Mouse (Mus musculus) heart, adult 2 months (tissue): Measurements from ENCODE around the gene Ehhadh. TPM values are rescaled to one million over a fixed set of nuclear protein-coding genes. Genes with fewer than 3 reads are reported as not detected.

Experiments
- DNase-seq, 2 experiments: peaks; one replicate each; pipeline ENCODE4 v3.0.0; 2021
- H3K27ac ChIP-seq: fragments of 200-600 bp; 2 replicates; pipeline ENCODE4 v1.8.1; 2022
- H3K27me3 ChIP-seq: fragments of 200-500 bp; 2 replicates; pipeline ENCODE4 v1.6.1; 2012; ENCODE audit warnings: mild to moderate bottlenecking, low read length, inconsistent platforms, mixed read lengths; ENCODE audit not compliant: control insufficient read depth, insufficient read depth
- H3K36me3 ChIP-seq: fragments of 200-500 bp; 2 replicates; pipeline ENCODE4 v1.6.1; 2012; ENCODE audit warnings: low read length, inconsistent platforms; ENCODE audit not compliant: control insufficient read depth, insufficient read depth
- H3K4me1 ChIP-seq: fragments of 200-500 bp; 2 replicates; pipeline ENCODE4 v1.6.1; 2011; ENCODE audit warnings: low read length; ENCODE audit not compliant: control insufficient read depth, insufficient read depth
- H3K4me3 ChIP-seq: fragments of 200-600 bp; 2 replicates; pipeline ENCODE4 v1.8.1; 2022
- H3K79me2 ChIP-seq: fragments of 200-500 bp; replicated peaks from 2 replicates; pipeline ENCODE4 v1.6.1; 2012; ENCODE audit warnings: mild to moderate bottlenecking, inconsistent platforms, low read length, moderate library complexity, mixed read lengths; ENCODE audit not compliant: control insufficient read depth, insufficient read depth
- H3K9ac ChIP-seq: fragments of 200-500 bp; 2 replicates; pipeline ENCODE4 v1.6.1; 2012; ENCODE audit warnings: low read depth, mild to moderate bottlenecking, control low read depth, inconsistent platforms, low read length, mixed read lengths
- CTCF ChIP-seq: fragments of 200-600 bp; IDR thresholded peaks from 2 replicates; pipeline ENCODE4 v1.8.1; 2022; ENCODE audit warnings: antibody characterized with exemption, mild to moderate bottlenecking, moderate library complexity
- EP300 ChIP-seq: fragments of 200-500 bp; IDR thresholded peaks from 2 replicates; pipeline ENCODE4 v1.6.1; 2011; ENCODE audit warnings: low read depth, low read length, control low read depth; ENCODE audit not compliant: insufficient read depth
- POLR2A ChIP-seq: fragments of 200-500 bp; IDR thresholded peaks from 2 replicates; pipeline ENCODE4 v1.6.1; 2011; ENCODE audit warnings: mild to moderate bottlenecking, low read depth, low read length, control low read depth; ENCODE audit not compliant: insufficient read depth
- WGBS: fragments of 180-500 bp; shearing (Covaris S2); methylation state at CpG from one replicate; pipeline ENCODE4 v1.1.7; 2018; 5-methylcytosine and 5-hydroxymethylcytosine counted together
- intact Hi-C: fragments of 180-260 bp; cut with DNase I; formaldehyde crosslinking; loops from one replicate; pipeline ENCODE4 v1.15.1; 2025
- polyA plus RNA-seq: library from polyadenylated mRNA; depleted of rRNA; stranded (reverse); fragments of >200 nt; gene quantifications from 2 replicates; pipeline ENCODE4 v1.2.3, GENCODE M21; 2012
- total RNA-seq, 2 experiments: library from RNA; stranded (reverse); gene quantifications; 2 replicates each; pipeline ENCODE4 v1.2.3; 2021

The Ehhadh gene
- total and polyA plus RNA-seq, 3 experiments = 6.6 to 16.9 (median 13.6) TPM

GRCm38 (mm10) chr16:21833469-21833868 is 45.9 kb upstream of the Ehhadh start:
- Histone ChIP-seq H3K27me3 (no peaks in the 10 kb centered on the region), H3K79me2 (no peaks in the 10 kb centered on the region), H3K4me1 (no peaks in the 10 kb centered on the region; the same call in 1 of the 2 replicates), H3K27ac (no peak overlapping the region), H3K4me3 (no peak overlapping the region), H3K36me3 (no peaks in the 10 kb centered on the region), H3K9ac (no peak overlapping the region)
- intact Hi-C loops = no loop called here
- no peak for TF ChIP-seq POLR2A
- 0 out of 2 replicates have a peak, but pooled peaks have one; percentile 14 for TF ChIP-seq CTCF
- 73% methylated on average over 1 of the region's 1 CpGs for WGBS
- DNase-seq = no peak

DNA sequence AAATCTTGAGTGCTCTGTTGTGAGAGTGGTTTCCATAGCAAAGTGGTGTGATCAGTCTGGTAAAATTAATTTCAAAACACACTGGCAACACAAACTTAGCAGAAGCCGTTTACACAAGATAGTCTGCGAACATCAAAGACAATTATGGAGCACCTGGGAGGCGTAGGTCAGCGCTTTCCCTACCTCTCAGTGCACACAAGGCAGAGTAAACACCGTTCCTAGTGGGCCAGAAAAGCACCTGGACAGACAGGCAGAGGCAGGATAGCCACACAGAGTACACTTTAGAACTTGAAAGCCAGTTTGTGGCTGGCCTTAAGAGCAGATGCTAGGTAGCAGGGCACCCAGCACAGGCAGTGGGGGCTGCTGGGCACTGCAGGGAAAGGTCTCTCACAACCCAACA is 44.2 kb upstream of the Ehhadh start:
- Histone ChIP-seq H3K4me1 (peaks cover 1% of the 10 kb centered on the region; the same call in 1 of the 2 replicates), H3K9ac (no peak overlapping the region), H3K79me2 (no peaks in the 10 kb centered on the region), H3K27me3 (no peaks in the 10 kb centered on the region), H3K27ac (no peak overlapping the region), H3K36me3 (no peaks in the 10 kb centered on the region), H3K4me3 (no peak overlapping the region)
- no peak for DNase-seq
- TF ChIP-seq EP300 = no peak
- no peak for TF ChIP-seq CTCF
- no peak for TF ChIP-seq POLR2A
- intact Hi-C loops = no loop called here
- WGBS = 86% methylated on average over 5 of the region's 5 CpGs

GRCm38 (mm10) chr16:21830784-21831183 is 43.2 kb upstream of the Ehhadh start:
- Histone ChIP-seq H3K4me3 (no peak overlapping the region), H3K79me2 (no peaks in the 10 kb centered on the region), H3K27me3 (no peaks in the 10 kb centered on the region), H3K4me1 (0 out of 2 replicates have a peak, but pooled peaks cover 1% of the 10 kb centered on the region), H3K27ac (no peak overlapping the region), H3K36me3 (no peaks in the 10 kb centered on the region), H3K9ac (no peak overlapping the region)
- intact Hi-C loops = no loop called here
- 59% methylated on average over 6 of the region's 6 CpGs for WGBS
- no peak for TF ChIP-seq POLR2A
- no peak for TF ChIP-seq EP300
- no peak for TF ChIP-seq CTCF
- no peak for DNase-seq

DNA sequence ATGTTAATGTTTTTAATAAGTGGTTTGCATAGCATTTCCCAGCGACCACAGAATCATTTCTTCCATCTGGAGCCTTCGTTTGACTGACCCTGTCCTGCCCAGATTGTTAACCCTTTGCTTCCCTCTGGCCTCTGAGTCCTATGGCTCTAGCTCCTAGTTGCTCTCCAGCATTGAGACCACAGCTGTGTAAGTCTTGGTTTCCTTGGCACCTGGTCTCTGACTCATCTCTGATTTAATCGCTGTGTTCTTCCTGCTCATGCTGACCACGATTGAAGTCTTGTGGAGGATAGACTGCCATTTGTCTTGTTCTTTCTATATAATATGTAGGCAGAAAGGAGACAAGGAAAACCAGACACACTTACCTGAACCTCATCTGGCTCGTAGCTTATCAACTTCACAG is 42.1 kb upstream of the Ehhadh start:
- H3K4me3 ChIP-seq = no peak overlapping the region
- H3K27me3 ChIP-seq = no peaks in the 10 kb centered on the region
- no peak overlapping the region for H3K27ac ChIP-seq
- 0 out of 2 replicates have a peak, but pooled peaks cover 1% of the 10 kb centered on the region for H3K4me1 ChIP-seq
- DNase-seq = no peak
- 30% methylated on average over 5 of the region's 5 CpGs for WGBS
- H3K79me2 ChIP-seq = no peaks in the 10 kb centered on the region
- intact Hi-C loops = no loop called here
- H3K9ac ChIP-seq = no peak overlapping the region
- TF ChIP-seq EP300 (no peak), POLR2A (no peak), CTCF (no peak)
- H3K36me3 ChIP-seq = no peaks in the 10 kb centered on the region

DNA sequence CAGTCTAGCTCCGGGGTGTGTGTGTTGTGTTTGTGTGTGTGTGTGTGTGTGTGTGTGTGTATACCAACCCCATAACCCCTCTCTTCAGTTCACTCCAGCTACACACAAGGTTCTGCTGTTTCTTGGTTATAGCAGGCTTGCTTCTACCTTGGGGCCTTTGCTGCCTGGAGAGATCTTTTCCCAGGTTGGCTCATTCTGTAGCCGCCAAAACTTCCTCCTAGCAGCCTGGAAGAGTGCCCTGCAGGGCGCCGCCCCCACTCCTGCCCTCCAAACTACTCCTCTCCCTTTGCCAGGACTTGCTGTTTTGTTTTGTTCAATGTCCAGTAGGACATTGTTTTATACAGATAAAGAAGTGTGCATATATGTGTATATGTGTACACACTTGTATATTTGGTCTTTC is 40.0 kb upstream of the Ehhadh start:
- H3K4me1 ChIP-seq = 0 out of 2 replicates have a peak, but pooled peaks cover 1% of the 10 kb centered on the region
- no peak for DNase-seq
- H3K9ac ChIP-seq = no peak overlapping the region
- TF ChIP-seq CTCF (no peak), POLR2A (no peak), EP300 (no peak)
- 37% methylated on average over 4 of the region's 4 CpGs for WGBS
- no peak overlapping the region for H3K4me3 ChIP-seq
- no peak overlapping the region for H3K27ac ChIP-seq
- H3K27me3 ChIP-seq = no peaks in the 10 kb centered on the region
- no peaks in the 10 kb centered on the region for H3K79me2 ChIP-seq
- intact Hi-C loops = no loop called here
- H3K36me3 ChIP-seq = no peaks in the 10 kb centered on the region

- DNase-seq = no peak
- TF ChIP-seq EP300 = peak; percentile 43; the same call in 1 of the 2 replicates
- TF ChIP-seq POLR2A = no peak
- no peak for TF ChIP-seq CTCF
- 0 out of 2 replicates have a peak, but pooled peaks cover 1% of the 10 kb centered on the region for H3K4me1 ChIP-seq
- intact Hi-C loops = no loop called here
- WGBS = 41% methylated on average over 4 of the region's 4 CpGs
- no peaks in the 10 kb centered on the region for H3K36me3 ChIP-seq
- H3K79me2 ChIP-seq = no peaks in the 10 kb centered on the region
- no peak overlapping the region for H3K4me3 ChIP-seq
- no peak overlapping the region for H3K9ac ChIP-seq
- no peaks in the 10 kb centered on the region for H3K27me3 ChIP-seq
- H3K27ac ChIP-seq = no peak overlapping the region
These were observed 39.5 kb upstream of the Ehhadh start for GRCm38 (mm10) chr16:21827153-21827552.
